Mouse (Mus musculus) liver, adult 2 months (tissue): Measurements from ENCODE around the gene Plekhm3.

Source experiments
- CTCF ChIP-seq: fragments of 200-500 bp; IDR thresholded peaks from 2 replicates; pipeline ENCODE4 v1.5.1; 2011; ENCODE audit warnings: low read depth, low read length, control low read depth
- POLR2A ChIP-seq: fragments of 200-500 bp; IDR thresholded peaks from 2 replicates; pipeline ENCODE4 v1.6.1; 2011; ENCODE audit warnings: low read length, control low read depth; ENCODE audit not compliant: insufficient read depth; ENCODE audit errors: extremely low read depth

DNA sequence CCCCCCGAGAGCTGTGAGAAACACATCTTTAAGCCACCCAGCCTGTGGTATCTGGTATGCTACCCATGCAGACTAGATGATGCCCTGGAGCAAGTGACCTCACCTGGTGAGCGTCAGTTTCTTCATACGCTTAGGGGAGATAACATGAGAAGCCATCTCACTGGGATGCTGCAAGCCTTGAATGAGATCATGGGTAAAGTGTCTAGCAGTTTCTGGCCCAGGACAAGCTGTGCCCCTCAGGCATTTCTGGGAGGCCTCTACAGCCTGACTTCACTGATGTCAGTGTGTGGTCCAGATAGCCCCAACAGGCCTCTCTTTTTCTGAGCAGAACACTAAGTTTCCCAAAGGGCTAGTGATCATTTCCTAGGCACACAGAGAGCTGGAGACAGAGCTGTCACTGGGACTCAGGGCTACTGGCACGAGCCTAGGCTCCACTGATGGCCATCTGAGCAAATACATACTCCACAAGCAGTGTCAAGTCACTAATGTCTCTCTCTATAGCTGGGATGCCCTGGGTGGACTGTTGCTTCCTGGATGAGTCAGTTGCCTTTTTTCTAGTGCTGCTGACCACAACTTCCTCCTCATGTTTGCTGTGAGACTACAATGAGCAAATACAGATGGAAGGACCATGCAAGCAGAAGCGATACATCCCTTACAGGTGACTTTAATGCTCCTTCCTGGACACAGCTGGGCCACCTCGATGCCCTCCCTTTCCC, 159.6 kb downstream of the Plekhm3 start:
- no peak for TF ChIP-seq CTCF
- TF ChIP-seq POLR2A: no peak
